Mouse (Mus musculus) hindbrain, embryonic 16.5 days (tissue): Measurements from ENCODE around the gene Zfp13. TPM values are rescaled to one million over a fixed set of nuclear protein-coding genes. Genes with fewer than 3 reads are reported as not detected.
A peak's percentile ranks its signal among the peaks of the same experiment; 100 is the strongest.

Experiments used
- ATAC-seq: fragments of 200-750 bp; cut with Nextera tagmentation; 2 replicates; pipeline ENCODE4 v1.8.0; 2017; ENCODE audit warnings: moderate TSS enrichment, moderate library complexity
- H3K27ac ChIP-seq: fragments of 300-500 bp; sonication (generic); 2 replicates; pipeline ENCODE4 v1.5.1; 2014; ENCODE audit warnings: low read depth, mild to moderate bottlenecking, control low read depth, low read length, moderate library complexity
- H3K27me3 ChIP-seq: fragments of 300-500 bp; sonication (generic); replicated peaks from 2 replicates; pipeline ENCODE4 v1.6.1; 2014; ENCODE audit warnings: low read length; ENCODE audit not compliant: control insufficient read depth, insufficient read depth
- H3K36me3 ChIP-seq: fragments of 300-500 bp; sonication (generic); 2 replicates; pipeline ENCODE4 v1.6.1; 2014; ENCODE audit warnings: mild to moderate bottlenecking, low read length, moderate library complexity, mixed read lengths; ENCODE audit not compliant: control insufficient read depth, insufficient read depth
- H3K4me1 ChIP-seq: fragments of 300-500 bp; sonication (generic); 2 replicates; pipeline ENCODE4 v1.6.1; 2014; ENCODE audit warnings: low read depth, low read length; ENCODE audit not compliant: control insufficient read depth, insufficient read depth
- H3K4me2 ChIP-seq: fragments of 300-500 bp; sonication (generic); 2 replicates; pipeline ENCODE4 v1.6.1; 2014; ENCODE audit warnings: mild to moderate bottlenecking, low read length, control low read depth, moderate library complexity
- H3K4me3 ChIP-seq: fragments of 300-500 bp; sonication (generic); 2 replicates; pipeline ENCODE4 v1.5.1; 2014; ENCODE audit warnings: mild to moderate bottlenecking, low read length, control low read depth, moderate library complexity
- H3K9ac ChIP-seq: fragments of 300-500 bp; sonication (generic); 2 replicates; pipeline ENCODE4 v1.6.1; 2014; ENCODE audit warnings: low read depth, mild to moderate bottlenecking, control low read depth, low read length, moderate library complexity
- H3K9me3 ChIP-seq: fragments of 300-500 bp; sonication (generic); 2 replicates; pipeline ENCODE4 v1.6.1; 2014; ENCODE audit warnings: mild to moderate bottlenecking, low read length, moderate library complexity; ENCODE audit not compliant: control insufficient read depth
- WGBS: fragments of 180-500 bp; shearing (Covaris S2); extraction: QIAGEN DNeasy Blood & Tissue Kit; methylation state at CpG from one replicate; pipeline ENCODE4 v1.1.7; 2014; 5-methylcytosine and 5-hydroxymethylcytosine counted together
- polyA plus RNA-seq: library from polyadenylated mRNA; unstranded; fragments of >200 nt; fragmentation: Nextera tagmentation; extraction: Ambion mirVana; gene quantifications from 2 replicates; pipeline ENCODE4 v1.2.1, GENCODE M21; 2015

Gene Zfp13
- polyA plus RNA-seq, 1 experiment from 2014 or later, result 26.4 TPM

DNA sequence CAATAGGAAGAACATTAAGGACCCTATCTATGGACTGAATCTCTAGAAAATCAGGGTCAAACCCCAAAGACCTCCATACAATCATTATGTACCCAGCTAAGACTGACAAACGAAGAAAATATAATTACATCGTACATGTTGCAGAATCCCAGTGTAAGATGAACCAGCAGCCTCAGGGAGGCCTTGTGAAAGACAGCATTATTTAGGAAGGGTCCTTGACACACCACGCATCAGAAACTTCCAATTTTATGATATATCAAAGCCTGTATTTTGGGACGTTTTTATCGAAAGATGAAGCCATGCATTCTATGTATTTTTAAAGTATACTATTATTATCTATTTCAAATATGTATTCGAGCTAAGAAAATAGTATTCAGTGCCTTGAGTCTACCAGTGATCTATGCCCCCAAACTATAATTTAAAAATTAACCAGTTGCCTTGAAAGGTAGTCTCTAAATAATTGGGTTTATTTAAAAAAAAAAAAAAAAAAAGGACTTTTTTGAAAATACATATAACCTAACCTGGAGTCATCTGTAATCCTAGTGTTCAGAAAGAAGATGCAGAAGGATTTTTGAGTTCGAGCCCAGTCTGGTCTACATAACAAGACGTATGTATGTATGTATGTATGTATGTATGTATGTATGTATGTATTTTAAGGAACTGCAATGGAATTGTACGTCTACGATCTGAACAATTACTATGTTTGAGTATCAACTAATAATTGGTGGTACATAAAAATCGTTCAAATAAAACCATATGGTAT, 51.4 kb downstream of the Zfp13 start:
- Histone ChIP-seq H3K9me3 (no peaks in the 10 kb centered on the region), H3K36me3 (no peaks in the 10 kb centered on the region), H3K27me3 (no peaks in the 10 kb centered on the region), H3K4me3 (peak overlapping the region; percentile 69; the same call in 1 of the 2 replicates), H3K27ac (no peak overlapping the region), H3K4me1 (no peaks in the 10 kb centered on the region; the same call in none of the 2 replicates), H3K9ac (no peak overlapping the region), H3K4me2 (peak overlapping the region; percentile 55; the same call in 1 of the 2 replicates)
- ATAC-seq, result no peak
- WGBS, result 55% methylated on average over 11 of the region's 11 CpGs

GRCm38 (mm10) chr17:23546702-23547505, 52.4 kb downstream of the Zfp13 start:
- H3K27me3 ChIP-seq, result no peaks in the 10 kb centered on the region
- H3K4me2 ChIP-seq, result peak overlapping the region; percentile 55
- H3K36me3 ChIP-seq, result no peaks in the 10 kb centered on the region
- H3K4me3 ChIP-seq, result peak overlapping the region; percentile 69
- peak overlapping the region; percentile 74 for H3K27ac ChIP-seq
- H3K9me3 ChIP-seq, result no peaks in the 10 kb centered on the region
- H3K9ac ChIP-seq, result peak overlapping the region; percentile 74
- under 1% methylated on average over 42 of the region's 42 CpGs for WGBS
- peak; percentile 16 for ATAC-seq
- no peaks in the 10 kb centered on the region; the same call in none of the 2 replicates for H3K4me1 ChIP-seq

- Histone ChIP-seq H3K36me3 (no peaks in the 10 kb centered on the region), H3K27me3 (no peaks in the 10 kb centered on the region), H3K9me3 (no peaks in the 10 kb centered on the region), H3K27ac (no peak overlapping the region; the same call in 1 of the 2 replicates), H3K4me2 (peak overlapping the region; percentile 55), H3K9ac (peak overlapping the region; percentile 74), H3K4me3 (peak overlapping the region; percentile 69), H3K4me1 (no peaks in the 10 kb centered on the region; the same call in none of the 2 replicates)
- WGBS, result under 1% methylated on average over 20 of the region's 20 CpGs
- ATAC-seq, result peak; percentile 19; the same call in 1 of the 2 replicates
These were observed 53.0 kb downstream of the Zfp13 start for GRCm38 (mm10) chr17:23546333-23546701.

- Histone ChIP-seq H3K9me3 (no peaks in the 10 kb centered on the region), H3K4me3 (peak overlapping the region; percentile 69), H3K4me1 (no peaks in the 10 kb centered on the region; the same call in 1 of the 2 replicates), H3K4me2 (peak overlapping the region; percentile 55), H3K9ac (no peak overlapping the region), H3K27ac (no peak overlapping the region), H3K27me3 (peaks cover 3% of the 10 kb centered on the region; the same call in 1 of the 2 replicates), H3K36me3 (no peaks in the 10 kb centered on the region)
- WGBS, result 10% methylated on average over 6 of the region's 6 CpGs
- no peak for ATAC-seq
These were observed 53.4 kb downstream of the Zfp13 start for GRCm38 (mm10) chr17:23545841-23546240.

DNA sequence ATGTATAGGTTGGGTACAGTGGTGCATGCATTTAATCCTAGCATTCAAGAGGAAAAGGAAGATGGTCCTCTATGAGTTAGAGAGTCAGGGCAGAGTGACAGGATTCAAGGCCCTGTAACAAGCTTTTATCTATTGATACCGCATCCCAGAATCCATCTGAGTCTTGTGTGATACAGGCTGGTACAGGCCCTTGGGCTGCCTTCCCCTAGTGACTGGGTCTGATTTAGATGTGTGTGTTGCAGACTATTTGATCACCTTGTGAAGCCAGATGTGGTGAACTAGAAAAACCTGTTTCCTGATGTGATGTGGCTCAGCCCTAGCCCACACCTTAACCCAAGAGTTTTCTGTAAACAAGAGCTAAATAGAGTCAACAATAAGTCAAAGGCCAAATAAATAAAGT, 54.5 kb downstream of the Zfp13 start:
- H3K9me3 ChIP-seq, result no peaks in the 10 kb centered on the region
- peaks cover 5% of the 10 kb centered on the region for H3K27me3 ChIP-seq
- WGBS, result 91% methylated on average over 1 of the region's 1 CpGs
- H3K27ac ChIP-seq, result no peak overlapping the region
- H3K36me3 ChIP-seq, result no peaks in the 10 kb centered on the region
- ATAC-seq, result no peak
- no peak overlapping the region for H3K4me2 ChIP-seq
- no peak overlapping the region for H3K4me3 ChIP-seq
- H3K9ac ChIP-seq, result no peak overlapping the region
- no peaks in the 10 kb centered on the region; the same call in 1 of the 2 replicates for H3K4me1 ChIP-seq

- Histone ChIP-seq H3K4me2 (no peak overlapping the region), H3K9me3 (no peaks in the 10 kb centered on the region), H3K36me3 (no peaks in the 10 kb centered on the region), H3K4me3 (no peak overlapping the region), H3K27me3 (peaks cover 9% of the 10 kb centered on the region), H3K27ac (no peak overlapping the region), H3K4me1 (no peaks in the 10 kb centered on the region), H3K9ac (no peak overlapping the region)
- no peak for ATAC-seq
- 75% methylated on average over 4 of the region's 4 CpGs for WGBS
These were observed 55.3 kb downstream of the Zfp13 start for GRCm38 (mm10) chr17:23543983-23544382.

DNA sequence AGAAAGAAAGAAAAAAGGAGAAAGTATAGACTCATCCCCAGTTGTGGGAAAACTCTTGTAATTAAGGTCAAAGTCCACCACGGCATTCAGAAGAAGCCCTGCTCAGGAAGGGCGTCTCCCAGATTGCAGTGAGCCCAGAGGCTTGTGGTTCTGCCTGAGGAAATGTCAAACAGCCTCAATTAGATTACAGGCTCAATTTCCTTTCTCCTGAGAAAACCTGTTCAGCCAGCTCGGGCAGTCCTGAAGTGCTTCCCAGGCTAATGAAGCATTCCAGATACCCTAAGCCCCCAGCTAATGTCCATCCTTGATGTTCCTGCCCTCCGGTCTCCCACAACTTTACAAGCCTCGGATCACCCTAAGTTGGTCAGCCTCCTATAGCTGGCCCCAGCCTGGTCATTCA, 56.0 kb downstream of the Zfp13 start:
- Histone ChIP-seq H3K27ac (no peak overlapping the region), H3K4me3 (no peak overlapping the region), H3K36me3 (no peaks in the 10 kb centered on the region), H3K9me3 (no peaks in the 10 kb centered on the region), H3K4me2 (no peak overlapping the region), H3K4me1 (peaks cover under 1% of the 10 kb centered on the region; the same call in 1 of the 2 replicates), H3K27me3 (peaks cover 9% of the 10 kb centered on the region), H3K9ac (no peak overlapping the region)
- 58% methylated on average over 5 of the region's 5 CpGs for WGBS
- ATAC-seq, result no peak

DNA sequence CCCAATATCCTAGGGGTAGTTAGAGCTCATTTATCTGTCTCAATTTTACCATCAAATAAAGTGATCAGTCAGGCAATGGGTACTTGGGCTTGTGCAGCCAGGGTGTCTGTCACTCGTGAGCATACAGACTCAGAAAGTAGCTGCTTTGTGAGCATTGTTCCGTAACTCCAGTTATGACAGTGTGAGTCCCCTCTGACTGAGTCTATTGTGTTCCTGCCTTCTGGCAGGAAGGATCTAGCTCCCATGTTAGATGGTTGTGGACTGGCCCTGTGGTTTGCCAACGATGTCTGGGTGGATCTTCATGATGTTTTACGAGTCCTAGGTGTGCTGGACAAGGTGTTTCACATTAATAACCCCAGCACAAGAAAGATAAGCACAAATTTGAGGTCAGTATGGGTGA, 56.5 kb downstream of the Zfp13 start:
- no peaks in the 10 kb centered on the region for H3K36me3 ChIP-seq
- H3K4me3 ChIP-seq, result no peak overlapping the region
- H3K9ac ChIP-seq, result no peak overlapping the region
- no peak overlapping the region for H3K27ac ChIP-seq
- 54% methylated on average over 4 of the region's 4 CpGs for WGBS
- no peak overlapping the region for H3K4me2 ChIP-seq
- peaks cover 5% of the 10 kb centered on the region for H3K4me1 ChIP-seq
- no peak for ATAC-seq
- peaks cover 11% of the 10 kb centered on the region for H3K27me3 ChIP-seq
- no peaks in the 10 kb centered on the region for H3K9me3 ChIP-seq
